Mouse (Mus musculus) spleen, postnatal 10 days (tissue): ENCODE data around the gene Gale.

Source experiments
- DNase-seq, 2 experiments: peaks; one replicate each; pipeline ENCODE4 v3.0.0; 2021 to 2022; ENCODE audit warnings: low spot score in 2 of 2

Gene Gale

DNA sequence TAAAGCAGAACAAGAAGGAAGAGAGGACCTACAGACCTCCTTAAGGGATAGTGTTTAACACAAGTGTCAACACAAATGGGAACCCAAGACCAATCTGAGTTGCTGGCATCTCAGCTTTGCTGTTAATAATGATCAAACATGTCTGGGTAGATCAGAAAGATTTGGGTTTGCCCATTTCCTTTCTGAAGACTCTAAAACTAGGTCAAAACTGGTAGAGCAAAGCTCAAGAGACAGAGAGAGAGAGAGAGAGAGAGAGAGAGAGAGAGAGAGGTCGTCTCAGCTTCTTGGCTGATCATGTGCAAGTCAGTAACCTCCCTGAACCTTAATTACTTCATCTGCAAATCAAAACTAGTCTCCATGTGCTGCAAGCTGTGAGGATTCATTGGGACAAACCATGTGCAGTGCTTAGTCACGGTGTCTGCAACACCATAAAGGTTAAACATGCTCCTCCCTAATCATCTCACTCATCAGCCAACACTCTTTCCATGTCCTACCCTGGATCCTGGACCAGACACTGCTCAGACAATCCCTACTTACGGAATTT lies 52.6 kb downstream of the Gale start:
- DNase-seq = no peak
